Mouse (Mus musculus): ENCODE data around the gene Frmpd2.

Frmpd2 gene

DNA sequence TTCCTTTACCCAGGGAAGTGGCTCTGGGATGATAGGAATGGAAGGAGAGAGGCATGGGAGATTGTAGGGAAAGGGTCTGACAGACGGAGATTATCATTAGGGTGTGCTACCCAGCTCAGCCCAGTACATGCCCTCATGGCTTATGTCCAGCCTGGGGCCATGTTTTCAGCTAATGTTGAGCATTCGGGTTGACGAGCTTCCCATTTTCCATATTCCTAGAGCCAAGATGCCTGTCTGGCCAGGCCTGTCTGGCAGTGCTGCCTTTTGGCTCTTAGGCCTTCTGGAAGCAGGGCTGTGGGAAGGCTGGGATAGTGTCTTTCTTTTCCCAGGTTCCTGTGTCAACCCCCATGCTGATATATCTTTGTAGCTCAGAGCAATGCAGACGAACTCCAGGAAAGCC lies 35.2 kb downstream of the Frmpd2 start:
- in situ Hi-C loops (cut with MboI; ENCODE audit: unreplicated experiment in 2 of 2) = no loop called here

DNA sequence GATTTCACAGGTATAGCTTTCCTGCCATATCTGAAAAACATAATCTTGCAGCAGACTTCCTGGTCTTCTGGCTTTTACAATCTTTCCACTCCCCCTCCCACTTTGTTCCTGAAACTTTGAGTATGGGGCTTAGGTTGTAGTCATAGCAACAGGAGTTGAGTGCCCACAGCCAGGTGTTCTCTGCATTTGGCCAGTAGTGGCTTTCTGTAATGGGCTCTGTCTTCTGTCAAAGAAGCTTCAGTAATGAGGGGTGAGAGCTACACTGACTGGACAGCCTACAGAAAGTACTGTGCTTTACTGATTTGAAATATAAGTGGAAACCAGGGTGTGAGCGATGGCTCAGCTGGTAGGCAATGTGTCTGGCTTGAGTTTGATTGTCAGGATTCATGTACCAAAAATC lies 37.2 kb downstream of the Frmpd2 start:
- in situ Hi-C loops (cut with MboI; ENCODE audit: unreplicated experiment in 2 of 2) = no loop called here

DNA sequence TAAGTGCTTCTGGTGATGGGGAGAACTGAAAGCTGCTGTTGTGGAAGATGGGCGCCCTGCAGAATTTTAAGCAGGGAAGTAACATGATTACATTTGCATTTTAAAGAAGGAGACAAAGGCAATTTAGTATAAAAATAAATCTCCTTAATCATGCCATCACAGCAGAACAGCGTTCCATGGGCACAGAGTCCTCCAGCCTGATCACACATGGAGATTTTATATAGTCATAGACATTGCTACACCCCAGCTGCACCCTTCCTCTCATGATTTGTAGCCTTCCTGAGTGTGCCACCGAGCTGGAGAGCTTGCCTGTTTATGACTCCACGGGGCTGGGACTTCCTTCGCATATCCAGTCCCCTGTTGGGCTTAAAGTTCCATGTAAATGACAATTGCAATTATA lies 42.4 kb downstream of the Frmpd2 start:
- in situ Hi-C loops (cut with MboI; ENCODE audit: unreplicated experiment in 2 of 2) = no loop called here

DNA sequence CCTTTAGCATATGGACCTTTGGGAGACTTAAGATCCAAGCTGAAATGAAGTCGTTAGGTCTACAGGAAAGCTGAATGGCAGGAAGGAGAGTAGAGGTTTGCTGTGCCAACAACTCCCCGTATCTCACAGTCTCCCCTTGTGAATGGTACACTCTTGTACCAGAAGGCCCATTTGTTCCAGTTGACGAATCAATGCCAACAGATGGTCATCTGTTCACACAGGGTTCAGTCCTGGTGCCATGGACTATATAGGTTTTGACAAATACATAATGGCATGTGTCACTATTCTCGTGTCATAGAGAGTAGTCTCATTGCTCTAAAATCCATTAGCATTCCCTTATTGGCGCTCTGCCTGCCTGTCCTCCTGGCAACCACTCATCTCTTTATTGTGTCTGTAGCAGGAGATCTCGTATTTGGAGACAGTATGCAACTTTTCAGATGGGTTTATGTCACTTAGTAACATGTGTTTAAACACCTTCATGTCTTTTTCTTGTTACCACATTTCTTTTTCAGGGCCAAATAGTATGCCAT lies 43.3 kb downstream of the Frmpd2 start:
- in situ Hi-C loops (cut with MboI; ENCODE audit: unreplicated experiment in 2 of 2) = no loop called here

DNA sequence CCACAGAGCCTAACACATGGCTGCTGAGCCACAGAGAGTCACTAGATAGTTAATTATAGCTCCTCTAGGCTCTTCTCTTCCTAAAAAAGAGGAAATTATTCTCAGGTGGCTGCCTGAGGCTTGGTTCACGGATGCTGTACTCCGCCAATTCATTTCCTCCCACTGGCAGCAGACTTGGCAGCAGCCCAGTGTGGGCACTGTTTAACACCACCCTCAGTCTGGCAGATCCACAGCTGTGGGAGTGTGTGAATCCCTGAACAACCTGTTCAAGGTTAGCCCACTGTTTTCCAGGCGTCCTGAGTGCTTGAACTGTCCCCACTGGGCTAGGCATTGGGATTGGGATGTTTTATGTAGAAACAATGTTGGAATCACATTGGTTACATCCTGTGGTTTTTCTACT lies 50.0 kb downstream of the Frmpd2 start:
- in situ Hi-C loops (cut with MboI; ENCODE audit: unreplicated experiment in 2 of 2) = no loop called here

DNA sequence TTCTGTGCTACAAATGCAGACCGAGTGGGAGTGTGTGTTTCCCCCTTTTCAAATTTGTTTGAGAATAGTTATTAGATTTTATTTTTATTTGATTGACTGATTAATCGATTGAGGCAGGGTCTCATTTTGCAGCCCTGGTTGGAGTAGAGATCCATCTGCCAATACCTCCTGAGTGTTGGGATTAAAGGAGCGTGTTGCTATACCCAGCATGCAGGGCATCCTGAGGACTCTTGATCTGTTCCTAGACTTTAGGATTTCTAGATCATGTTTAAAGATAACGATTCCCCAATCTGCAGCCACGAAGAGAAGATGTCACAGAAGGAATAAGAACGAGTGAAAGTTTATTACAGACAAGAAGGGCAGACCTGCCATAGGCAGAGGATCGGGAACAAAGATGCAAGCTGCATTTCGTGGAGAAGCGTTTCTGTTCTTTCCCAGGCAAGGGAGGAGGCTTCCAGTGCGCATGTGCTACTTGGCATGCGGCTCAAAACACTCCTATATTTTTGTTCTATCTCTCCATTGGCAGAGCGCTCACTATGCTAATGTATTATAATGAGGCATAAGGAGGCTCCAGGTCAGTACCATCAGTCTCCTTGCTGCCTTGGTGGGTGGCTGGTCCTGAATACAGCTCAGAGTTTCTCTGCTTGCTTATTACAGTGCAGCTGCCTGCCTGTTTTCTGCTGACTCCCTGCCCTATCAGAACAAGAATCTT lies 53.9 kb downstream of the Frmpd2 start:
- in situ Hi-C loops (cut with MboI; ENCODE audit: unreplicated experiment in 2 of 2) = no loop called here

DNA sequence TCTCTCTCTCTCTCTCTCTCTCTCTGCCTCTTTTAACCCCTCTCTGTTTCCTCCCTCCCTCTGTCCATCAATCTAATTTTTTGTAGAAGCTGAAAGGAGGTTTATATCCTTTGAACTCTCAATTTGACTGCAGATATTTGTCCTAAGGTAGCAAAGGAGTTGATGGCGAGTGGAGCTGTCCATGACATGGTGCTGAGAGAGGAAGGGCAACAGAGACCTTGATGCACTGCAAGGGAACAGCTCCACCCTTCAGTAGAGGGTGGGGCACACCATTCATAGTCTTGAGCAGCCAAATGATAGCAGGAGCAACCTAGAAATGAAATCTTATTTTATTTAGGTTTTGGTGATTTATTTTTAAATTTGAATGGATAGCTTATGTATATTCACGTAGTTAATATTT lies 55.1 kb downstream of the Frmpd2 start:
- in situ Hi-C loops (cut with MboI; ENCODE audit: unreplicated experiment in 2 of 2) = no loop called here

DNA sequence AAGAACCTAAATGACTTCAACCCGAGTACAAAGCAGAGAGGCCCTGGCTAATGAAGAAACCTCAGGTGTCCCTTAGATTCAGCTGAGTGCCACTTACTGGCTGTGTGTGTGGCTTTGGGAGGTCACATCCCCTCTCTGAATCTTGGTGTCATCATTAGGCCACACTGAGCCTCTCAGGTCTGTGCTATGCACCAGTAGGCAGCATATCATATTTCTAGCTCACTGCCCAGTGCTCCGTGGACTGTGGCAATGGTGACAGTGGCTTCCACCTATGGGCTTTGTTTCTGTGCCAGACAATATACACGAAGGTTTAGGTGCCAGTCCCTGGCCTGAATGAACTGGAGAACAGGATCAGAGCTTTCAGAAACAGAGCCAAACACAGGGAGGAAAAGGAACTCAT lies 56.4 kb downstream of the Frmpd2 start:
- in situ Hi-C loops (cut with MboI; ENCODE audit: unreplicated experiment in 2 of 2) = no loop called here

DNA sequence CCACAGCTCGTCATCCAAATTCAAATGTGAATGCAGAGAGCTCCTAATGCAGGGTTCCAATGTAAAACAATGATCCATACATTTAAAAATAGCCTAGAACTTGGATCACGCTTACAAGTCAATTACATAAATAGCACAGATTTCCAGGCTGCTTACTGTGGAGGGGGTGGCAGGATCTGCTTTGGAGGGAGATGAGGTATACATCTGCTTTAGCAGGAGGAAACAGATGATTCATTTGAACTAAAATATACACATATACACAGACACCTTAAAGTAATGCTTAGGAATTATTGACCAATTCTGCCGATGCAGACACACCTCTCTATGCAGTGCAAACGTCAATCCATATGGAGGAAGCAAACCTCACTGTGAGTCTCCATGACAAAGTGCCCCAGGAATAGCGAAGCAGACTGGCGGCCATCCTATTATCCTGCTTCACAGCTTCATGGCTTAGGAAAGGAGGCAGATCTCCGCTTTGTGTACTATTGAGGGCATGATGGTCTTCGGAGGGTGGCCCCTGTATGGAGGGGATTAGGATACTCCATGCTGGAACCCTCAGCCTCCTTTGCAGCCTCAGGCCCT lies 59.9 kb downstream of the Frmpd2 start:
- in situ Hi-C loops (cut with MboI; ENCODE audit: unreplicated experiment in 2 of 2) = loop anchor here in 1 of 2 experiments (10.0 kb wide), 1 partner anchor 317 kb away; the partner anchor contains the start of gene Arhgap22

DNA sequence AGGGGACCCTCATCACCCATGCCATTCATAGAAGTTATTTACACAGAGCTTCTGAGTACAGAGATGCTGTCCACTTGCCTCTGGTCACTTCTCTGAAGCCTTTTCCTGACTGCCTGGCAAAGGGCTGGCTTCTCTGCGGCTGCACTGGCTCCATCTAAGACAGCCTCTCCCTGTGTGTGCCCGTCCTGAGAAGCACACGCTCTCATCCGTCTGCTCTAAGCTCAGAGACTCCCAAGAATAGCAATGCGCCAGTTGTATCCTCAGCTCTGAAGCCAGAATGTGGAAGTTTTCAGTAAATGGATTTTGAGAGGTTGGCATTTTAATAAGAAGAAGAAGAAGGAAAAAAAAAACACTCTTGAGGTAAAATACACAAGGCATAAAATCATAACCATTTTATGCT lies 61.3 kb downstream of the Frmpd2 start:
- in situ Hi-C loops (cut with MboI; ENCODE audit: unreplicated experiment in 2 of 2) = loop anchor here in 1 of 2 experiments (10.0 kb wide), 1 partner anchor 318 kb away; the partner anchor contains the start of gene Arhgap22

DNA sequence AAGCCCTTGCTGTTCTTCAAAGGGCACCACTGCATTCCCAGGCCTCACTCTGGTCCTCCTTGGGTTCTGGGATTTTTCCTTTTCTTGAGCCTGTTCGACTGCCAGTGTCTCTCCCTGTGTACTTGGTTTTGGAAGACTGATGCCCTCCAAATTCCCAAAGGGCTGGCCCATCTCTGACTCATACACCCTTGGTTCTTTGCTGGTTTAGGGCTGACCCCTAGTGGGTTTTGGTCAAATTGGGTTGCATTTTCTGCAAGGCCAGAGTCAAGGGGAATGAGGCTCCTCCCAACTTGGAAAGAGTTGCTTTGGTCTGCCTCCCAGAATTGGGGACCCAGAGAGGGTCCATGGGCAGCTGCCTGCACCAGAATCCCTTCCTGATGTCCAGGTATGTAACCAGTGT lies 62.0 kb downstream of the Frmpd2 start:
- in situ Hi-C loops (cut with MboI; ENCODE audit: unreplicated experiment in 2 of 2) = loop anchor here in 1 of 2 experiments (10.0 kb wide), 1 partner anchor 319 kb away; the partner anchor contains the start of gene Arhgap22

DNA sequence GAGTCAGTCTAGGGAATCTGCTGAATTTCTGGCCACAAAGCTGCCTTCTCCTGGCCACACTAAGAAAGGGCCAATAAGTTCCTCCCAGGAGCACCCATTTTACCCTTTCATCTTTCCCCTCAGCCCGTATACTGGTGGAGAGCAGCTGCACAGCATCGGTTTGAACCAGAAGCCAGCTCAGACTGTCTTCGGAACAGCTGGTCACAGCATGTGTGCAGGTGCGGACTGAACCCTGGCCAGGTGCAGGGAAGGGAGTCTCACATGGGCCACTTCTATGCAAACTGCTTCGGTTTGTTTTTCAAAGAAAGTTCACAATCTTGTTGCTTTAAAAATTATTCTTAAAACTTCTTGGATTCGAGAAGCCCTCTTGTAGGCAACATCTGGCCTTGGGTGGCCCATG lies 63.8 kb downstream of the Frmpd2 start:
- in situ Hi-C loops (cut with MboI; ENCODE audit: unreplicated experiment in 2 of 2) = loop anchor here in 1 of 2 experiments (10.0 kb wide), 1 partner anchor 321 kb away; the partner anchor contains the start of gene Arhgap22

DNA sequence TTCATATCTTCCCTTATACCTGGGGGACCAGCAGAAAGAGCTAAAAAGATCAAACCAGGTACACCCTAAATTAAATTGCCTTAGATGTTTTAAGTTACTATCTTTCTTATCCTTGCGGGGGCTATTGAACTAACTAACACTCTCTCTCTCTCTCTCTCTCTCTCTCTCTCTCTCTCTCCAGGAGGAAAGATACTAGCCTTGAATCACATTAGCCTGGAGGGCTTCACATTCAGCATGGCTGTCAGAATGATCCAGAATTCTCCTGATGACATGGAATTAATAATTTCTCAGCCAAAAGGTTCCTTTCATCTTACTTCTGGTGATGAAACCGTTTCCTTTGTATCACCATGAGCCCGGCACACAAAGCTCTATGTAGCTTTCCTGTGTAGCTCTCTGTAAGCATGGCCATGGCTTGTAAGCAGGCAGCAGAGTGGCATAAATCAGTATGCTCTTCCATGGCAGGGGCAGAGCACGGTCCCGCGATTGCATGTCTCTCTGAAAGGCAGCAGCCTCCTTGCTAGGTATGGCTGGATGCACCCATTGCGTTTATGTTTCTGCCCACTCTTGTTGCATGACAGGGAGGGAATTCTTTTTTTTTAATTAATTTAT lies 68.2 kb downstream of the Frmpd2 start:
- in situ Hi-C loops (cut with MboI; ENCODE audit: unreplicated experiment in 2 of 2) = loop anchor here in 1 of 2 experiments (10.0 kb wide), 1 partner anchor 325 kb away; the partner anchor contains the start of gene Arhgap22

DNA sequence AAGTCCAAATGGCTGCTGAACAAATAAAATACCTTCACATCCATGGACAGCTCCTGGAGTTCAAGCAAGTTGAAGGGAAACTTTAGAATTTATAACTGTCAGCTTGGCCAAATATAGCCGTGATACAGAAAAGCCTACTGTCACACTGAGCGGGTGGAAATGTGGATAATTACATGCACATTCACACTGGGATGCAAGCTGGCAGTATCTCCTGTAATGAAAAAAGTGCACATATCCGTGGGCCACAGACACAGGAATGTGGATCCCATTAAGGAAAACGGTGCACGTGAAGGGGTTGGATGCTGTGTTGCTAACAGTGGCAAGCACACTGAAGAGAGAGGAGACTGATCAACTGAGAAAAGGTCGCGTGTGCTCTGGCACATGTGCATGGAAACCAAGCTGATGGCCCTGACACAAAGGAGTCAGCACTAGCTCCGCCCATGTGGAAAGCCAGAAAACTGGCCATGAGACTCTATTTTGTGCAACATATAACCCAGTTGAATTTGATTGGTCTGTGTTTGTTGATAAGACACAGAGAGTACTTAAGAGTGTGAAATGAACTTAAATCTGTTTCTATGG lies 74.2 kb downstream of the Frmpd2 start:
- in situ Hi-C loops (cut with MboI; ENCODE audit: unreplicated experiment in 2 of 2) = no loop called here

DNA sequence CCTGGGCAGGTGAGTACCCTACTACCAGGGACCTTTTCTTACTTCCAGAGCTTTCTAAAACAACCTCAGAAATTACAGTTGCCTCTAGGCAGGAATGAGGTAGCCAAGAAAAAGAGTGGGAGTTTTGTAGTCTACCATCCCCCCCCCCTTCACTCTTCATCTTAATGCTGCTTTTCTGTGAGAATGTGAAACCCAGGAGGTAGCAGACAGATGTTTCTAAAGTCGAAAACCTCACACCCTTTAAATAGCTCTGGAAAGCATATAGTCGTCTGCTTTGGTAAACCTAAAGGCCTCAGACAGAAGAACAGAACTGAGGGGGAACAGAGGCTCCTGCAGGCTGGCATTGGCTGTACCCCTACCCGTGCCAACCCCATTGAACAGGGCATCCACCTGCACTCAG lies 77.2 kb downstream of the Frmpd2 start:
- in situ Hi-C loops (cut with MboI; ENCODE audit: unreplicated experiment in 2 of 2) = no loop called here

DNA sequence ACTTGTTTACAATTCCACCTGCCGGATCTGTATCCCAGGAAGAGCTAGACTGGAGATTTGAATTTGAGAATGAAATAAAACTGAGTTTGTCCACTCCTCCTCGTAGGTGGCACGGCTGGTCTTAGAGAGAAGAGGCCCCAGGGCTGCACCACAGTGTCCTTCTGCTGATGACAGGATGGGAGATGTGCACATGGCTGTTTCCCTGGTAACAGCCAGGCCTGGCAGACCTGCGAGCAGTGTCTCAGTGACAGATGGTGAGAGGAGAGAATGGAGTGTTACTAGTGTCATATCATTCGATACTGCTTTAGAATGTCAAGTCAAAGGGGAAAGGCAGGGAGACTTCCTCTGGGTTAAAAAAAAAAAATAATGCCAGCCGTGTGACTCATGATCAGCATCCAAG lies 78.4 kb downstream of the Frmpd2 start:
- in situ Hi-C loops (cut with MboI; ENCODE audit: unreplicated experiment in 2 of 2) = no loop called here

DNA sequence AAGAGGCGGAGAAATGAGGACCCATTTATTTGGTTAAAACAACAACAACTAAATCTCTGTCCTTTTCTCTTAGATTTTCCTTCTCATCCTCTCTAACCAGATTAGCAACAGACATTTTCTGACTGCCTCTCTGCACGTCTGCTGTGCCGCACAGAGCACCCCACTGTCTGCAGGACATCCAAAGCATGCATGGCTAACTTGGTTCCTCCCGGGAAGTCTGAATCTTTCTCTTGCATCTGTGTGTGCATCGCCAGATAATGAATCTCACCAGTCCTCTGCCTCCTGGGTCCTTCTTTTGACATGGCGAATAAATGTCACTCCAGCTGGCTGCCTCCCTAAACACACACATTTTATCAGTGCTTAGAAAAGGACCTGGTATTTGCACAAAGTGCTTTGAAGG lies 99.2 kb downstream of the Frmpd2 start:
- in situ Hi-C loops (cut with MboI; ENCODE audit: unreplicated experiment in 2 of 2) = no loop called here

DNA sequence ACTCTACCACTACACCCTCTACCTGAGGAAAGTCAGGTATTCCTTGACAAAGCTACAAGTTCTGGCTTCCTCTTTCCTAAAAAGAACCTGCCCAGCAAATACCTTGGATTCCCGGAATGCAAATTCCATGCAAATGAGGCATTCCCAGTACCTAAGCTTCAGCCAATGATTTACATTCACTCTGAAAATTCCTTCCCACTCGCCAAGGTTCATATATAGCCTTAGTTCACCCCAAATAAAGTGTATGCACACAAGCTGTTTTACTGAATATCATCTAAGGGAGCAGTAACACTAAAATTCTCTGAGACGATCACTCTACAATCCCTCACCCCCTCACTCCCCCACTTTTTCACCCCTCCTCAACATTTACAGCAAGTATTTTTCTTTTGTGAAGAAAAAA lies 102.1 kb downstream of the Frmpd2 start:
- in situ Hi-C loops (cut with MboI; ENCODE audit: unreplicated experiment in 2 of 2) = no loop called here

DNA sequence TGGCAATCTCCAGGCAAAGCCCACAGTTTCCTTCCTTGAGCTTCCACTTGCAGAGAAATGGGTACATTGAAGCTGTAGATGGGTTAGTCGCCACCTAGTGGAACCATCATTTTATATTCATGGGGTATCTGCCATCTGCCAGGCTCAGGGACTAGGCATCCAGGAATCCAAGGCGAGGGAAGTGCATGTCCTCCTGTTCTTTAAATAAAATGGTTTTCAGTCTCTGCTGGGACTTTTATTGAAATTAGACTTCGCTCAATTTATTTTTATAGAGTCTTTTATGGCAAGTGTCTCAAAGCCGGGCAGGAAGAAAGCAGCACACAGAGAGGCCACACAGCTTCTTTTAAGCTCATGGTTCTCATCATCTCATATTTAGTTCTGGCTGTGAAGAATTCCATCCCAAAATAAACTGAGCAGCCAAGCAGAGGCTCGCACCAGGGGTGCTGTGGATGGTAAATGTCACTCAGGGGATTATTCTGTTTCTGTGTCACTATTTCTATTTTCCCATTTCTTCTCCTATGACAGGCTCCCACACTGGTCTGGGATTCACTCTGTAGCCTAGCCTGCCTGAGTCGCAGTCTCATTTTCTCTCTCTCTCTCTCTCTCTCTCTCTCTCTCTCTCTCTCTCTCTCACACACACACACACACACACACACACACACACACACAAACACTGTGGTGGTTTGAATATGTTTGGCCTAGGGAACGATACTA lies 108.4 kb downstream of the Frmpd2 start:
- in situ Hi-C loops (cut with MboI; ENCODE audit: unreplicated experiment in 2 of 2) = no loop called here

DNA sequence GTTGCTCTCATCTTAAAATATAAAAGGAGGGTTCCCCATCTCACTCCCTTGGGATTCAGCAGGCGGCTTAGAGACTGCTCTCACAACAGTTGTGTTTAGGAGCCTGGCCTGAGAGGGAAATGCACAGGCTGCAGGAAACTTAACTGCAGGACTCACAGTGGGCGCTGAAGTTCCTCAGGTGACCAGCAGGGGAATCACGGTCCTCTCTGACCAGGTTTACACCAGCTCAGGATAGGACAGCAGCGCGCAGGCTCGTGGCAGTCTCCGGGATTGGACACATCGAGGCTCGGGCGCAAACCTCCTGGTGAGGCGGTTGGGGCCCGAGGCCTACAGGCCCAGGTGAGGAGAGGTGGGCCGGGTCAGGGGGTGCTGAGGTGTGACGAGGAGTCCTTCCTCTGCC lies 117.5 kb downstream of the Frmpd2 start, which contains the start of gene Ptpn20:
Gene Ptpn20 (plus strand): TSS at position 257 of the 400 bp plus-strand sequence.
- in situ Hi-C loops (cut with MboI; ENCODE audit: unreplicated experiment in 2 of 2) = no loop called here
